Mouse (Mus musculus) induced T-regulatory cell, adult 2 months (primary cell): ENCODE data around the gene Lad1.
A peak's percentile ranks its signal among the peaks of the same experiment; 100 is the strongest.

Source experiments
- DNase-seq: peaks from one replicate; pipeline ENCODE4 v3.0.0-alpha.2; 2012; ENCODE audit warnings: low read depth

Lad1 gene

GRCm38 (mm10) chr1:135818481-135819086 lies at the start of gene Lad1:
Lad1 (plus strand) TSS chr1:135818598.
- DNase-seq = peak; percentile 52

GRCm38 (mm10) chr1:135770237-135770636 lies 48.2 kb upstream of the Lad1 start:
- no peak for DNase-seq

- DNase-seq = no peak
Measured at GRCm38 (mm10) chr1:135770896-135771572, 47.4 kb upstream of the Lad1 start.

- DNase-seq = no peak
Measured at GRCm38 (mm10) chr1:135771573-135771970, 46.8 kb upstream of the Lad1 start.

- DNase-seq = no peak
Measured at GRCm38 (mm10) chr1:135776596-135776995, 41.8 kb upstream of the Lad1 start.

- no peak for DNase-seq
Measured at GRCm38 (mm10) chr1:135777046-135777445, 41.4 kb upstream of the Lad1 start.

GRCm38 (mm10) chr1:135778780-135779535 lies 39.4 kb upstream of the Lad1 start, which contains the start of gene Tnni1:
Tnni1 (plus strand) TSS chr1:135779434.
- DNase-seq = no peak

- DNase-seq = no peak
Measured at GRCm38 (mm10) chr1:135780649-135781048, 37.7 kb upstream of the Lad1 start.

GRCm38 (mm10) chr1:135781220-135781619 lies 37.2 kb upstream of the Lad1 start:
- peak; percentile 80 for DNase-seq

GRCm38 (mm10) chr1:135782816-135783215 lies 35.6 kb upstream of the Lad1 start:
- DNase-seq = no peak

- DNase-seq = peak; percentile 89
Measured at GRCm38 (mm10) chr1:135787799-135788198, 30.6 kb upstream of the Lad1 start.

- DNase-seq = peak; percentile 67
Measured at GRCm38 (mm10) chr1:135788708-135789107, 29.7 kb upstream of the Lad1 start.

- peak; percentile 89 for DNase-seq
Measured at GRCm38 (mm10) chr1:135789815-135790214, 28.6 kb upstream of the Lad1 start.

GRCm38 (mm10) chr1:135792143-135792939 lies 26.1 kb upstream of the Lad1 start:
- DNase-seq = no peak

- DNase-seq = peak; percentile 63
Measured at GRCm38 (mm10) chr1:135793370-135794215, 24.8 kb upstream of the Lad1 start.

- no peak for DNase-seq
Measured at GRCm38 (mm10) chr1:135794216-135795134, 23.9 kb upstream of the Lad1 start.

GRCm38 (mm10) chr1:135798492-135798891 lies 19.9 kb upstream of the Lad1 start:
- DNase-seq = no peak

GRCm38 (mm10) chr1:135799109-135799627 lies 19.2 kb upstream of the Lad1 start:
- no peak for DNase-seq

- DNase-seq = no peak
Measured at GRCm38 (mm10) chr1:135800192-135800950, 18.0 kb upstream of the Lad1 start.
